Mouse (Mus musculus): ENCODE results near the gene Lyar. TPM values are rescaled to one million over a fixed set of nuclear protein-coding genes. Genes with fewer than 3 reads are reported as not detected.

Gene Lyar
- total and polyA plus RNA-seq, 3 experiments, result 5.4 to 20.5 (median 16.8) TPM

DNA sequence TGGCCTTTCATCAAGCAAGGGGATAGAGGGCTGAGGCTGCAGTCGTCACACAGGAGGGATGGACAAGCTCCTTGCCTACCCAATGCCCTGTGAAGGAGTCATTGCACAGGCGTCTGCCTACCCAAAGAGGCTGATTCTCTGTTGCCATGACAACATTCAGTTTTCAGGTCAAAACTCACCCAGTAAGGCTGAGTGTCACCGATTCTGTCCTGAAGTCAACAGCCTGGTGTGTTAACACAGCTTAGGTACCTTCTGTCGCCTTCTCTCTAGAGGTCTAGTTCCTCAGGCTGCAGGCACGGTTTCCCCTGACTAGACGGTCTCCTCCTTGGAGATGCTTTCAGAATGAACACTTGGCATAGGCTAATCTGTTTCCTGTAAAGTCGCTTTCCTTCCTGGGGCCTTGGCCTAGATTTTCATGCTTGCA is 15.0 kb upstream of the Lyar start:
- DNase-seq, result no peak
- Histone ChIP-seq H3K27me3 (ENCODE audit: control insufficient read depth, insufficient read depth, low read length) (no peaks in the 10 kb centered on the region), H3K79me2 (replicated peaks; ENCODE audit: control insufficient read depth, insufficient read depth, low read length) (no peaks in the 10 kb centered on the region), H3K27ac (no peak overlapping the region), H3K4me1 (ENCODE audit: control insufficient read depth, insufficient read depth, low read length) (peaks cover 1% of the 10 kb centered on the region), H3K4me3 (no peak overlapping the region), H3K9ac (ENCODE audit: low read depth, low read length) (no peak overlapping the region), H3K36me3 (ENCODE audit: control insufficient read depth, insufficient read depth, low read length) (no peaks in the 10 kb centered on the region)
- intact Hi-C loops (cut with DNase I), result no loop called here
- no peak for TF ChIP-seq CTCF (IDR thresholded peaks at IDR 0.05)
- TF ChIP-seq EP300 (IDR thresholded peaks at IDR 0.05; ENCODE audit: insufficient read depth, low read depth, low read length), result no peak
- no peak for TF ChIP-seq POLR2A (IDR thresholded peaks at IDR 0.05; ENCODE audit: insufficient read depth, low read depth, low read length)
- 52% methylated on average over 7 of the region's 7 CpGs for WGBS

DNA sequence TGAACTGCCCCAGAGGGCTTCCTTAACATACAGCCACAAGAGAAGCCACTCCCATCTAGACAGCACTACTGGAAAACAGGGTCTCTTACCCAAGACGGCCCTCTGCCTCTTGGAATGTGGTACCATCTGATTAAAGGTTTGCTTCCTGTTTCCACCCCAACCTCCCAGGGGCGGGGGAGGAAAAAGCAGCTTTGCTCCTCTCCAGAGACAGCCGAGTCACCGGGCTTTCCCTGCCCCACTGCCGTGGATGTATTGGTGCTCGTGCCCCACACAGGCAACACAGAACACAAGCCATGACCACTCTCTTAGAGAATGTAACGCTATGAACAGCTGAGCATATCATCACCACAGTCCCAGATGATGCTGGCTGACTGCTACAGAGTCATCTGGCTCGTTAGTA is 11.3 kb upstream of the Lyar start:
- no peak for DNase-seq
- Histone ChIP-seq H3K4me3 (no peak overlapping the region), H3K27me3 (ENCODE audit: control insufficient read depth, insufficient read depth, low read length) (no peaks in the 10 kb centered on the region), H3K9ac (ENCODE audit: low read depth, low read length) (no peak overlapping the region), H3K36me3 (ENCODE audit: control insufficient read depth, insufficient read depth, low read length) (no peaks in the 10 kb centered on the region), H3K27ac (no peak overlapping the region), H3K79me2 (replicated peaks; ENCODE audit: control insufficient read depth, insufficient read depth, low read length) (no peaks in the 10 kb centered on the region), H3K4me1 (ENCODE audit: control insufficient read depth, insufficient read depth, low read length) (peaks cover 1% of the 10 kb centered on the region)
- no peak for TF ChIP-seq POLR2A (IDR thresholded peaks at IDR 0.05; ENCODE audit: insufficient read depth, low read depth, low read length)
- no peak for TF ChIP-seq EP300 (IDR thresholded peaks at IDR 0.05; ENCODE audit: insufficient read depth, low read depth, low read length)
- TF ChIP-seq CTCF (IDR thresholded peaks at IDR 0.05), result no peak
- 39% methylated on average over 8 of the region's 8 CpGs for WGBS
- intact Hi-C loops (cut with DNase I), result no loop called here

DNA sequence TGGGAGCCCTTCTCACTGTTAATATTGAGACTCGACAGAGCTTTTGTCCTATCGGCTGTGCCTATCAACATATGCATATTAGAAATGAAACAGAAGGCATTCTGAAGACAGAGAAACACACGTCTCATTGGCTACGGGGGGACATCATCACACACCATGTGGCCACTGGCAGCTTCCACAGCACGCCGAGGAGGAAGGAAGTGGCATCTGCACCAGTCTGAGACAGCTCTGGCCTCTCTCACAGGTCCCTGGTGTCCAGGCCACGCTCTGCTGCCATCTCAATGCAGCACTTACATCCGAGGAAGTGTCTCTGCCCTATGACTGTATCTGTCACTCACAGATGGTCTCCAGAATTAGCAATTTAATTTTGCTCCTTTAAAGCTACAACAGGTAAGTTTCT is 8.6 kb upstream of the Lyar start:
- no peaks in the 10 kb centered on the region for H3K4me1 ChIP-seq (ENCODE audit: control insufficient read depth, insufficient read depth, low read length)
- H3K27ac ChIP-seq, result no peak overlapping the region
- H3K36me3 ChIP-seq (ENCODE audit: control insufficient read depth, insufficient read depth, low read length), result no peaks in the 10 kb centered on the region
- peak in 1 of 2 experiments; percentile 13 for DNase-seq
- H3K79me2 ChIP-seq (replicated peaks; ENCODE audit: control insufficient read depth, insufficient read depth, low read length), result no peaks in the 10 kb centered on the region
- TF ChIP-seq POLR2A (IDR thresholded peaks at IDR 0.05; ENCODE audit: insufficient read depth, low read depth, low read length) (no peak), EP300 (IDR thresholded peaks at IDR 0.05; ENCODE audit: insufficient read depth, low read depth, low read length) (no peak), CTCF (IDR thresholded peaks at IDR 0.05) (no peak)
- no peak overlapping the region for H3K4me3 ChIP-seq
- intact Hi-C loops (cut with DNase I), result no loop called here
- 83% methylated on average over 8 of the region's 8 CpGs for WGBS
- no peak overlapping the region for H3K9ac ChIP-seq (ENCODE audit: low read depth, low read length)
- no peaks in the 10 kb centered on the region for H3K27me3 ChIP-seq (ENCODE audit: control insufficient read depth, insufficient read depth, low read length)

DNA sequence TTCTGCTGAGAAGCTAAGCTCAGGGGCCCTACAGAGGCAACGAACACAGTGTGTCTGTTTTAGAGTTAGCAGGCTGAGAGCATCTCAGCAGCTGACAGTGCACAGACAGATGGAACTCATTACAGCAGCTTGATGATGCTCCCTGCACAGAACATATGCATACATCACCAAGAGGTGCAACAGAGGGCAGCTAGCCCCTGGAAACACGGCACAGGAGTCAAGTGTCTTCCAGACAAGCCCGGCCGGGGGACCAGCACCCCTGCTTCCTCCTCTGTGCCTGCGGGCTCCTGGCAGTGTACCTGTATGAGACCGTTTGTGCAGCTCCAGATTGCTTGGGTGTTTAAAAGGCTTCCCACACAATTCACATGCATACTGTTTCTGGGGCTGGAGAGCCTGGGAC is 7.3 kb upstream of the Lyar start:
- Histone ChIP-seq H3K4me1 (ENCODE audit: control insufficient read depth, insufficient read depth, low read length) (no peaks in the 10 kb centered on the region), H3K36me3 (ENCODE audit: control insufficient read depth, insufficient read depth, low read length) (no peaks in the 10 kb centered on the region)

DNA sequence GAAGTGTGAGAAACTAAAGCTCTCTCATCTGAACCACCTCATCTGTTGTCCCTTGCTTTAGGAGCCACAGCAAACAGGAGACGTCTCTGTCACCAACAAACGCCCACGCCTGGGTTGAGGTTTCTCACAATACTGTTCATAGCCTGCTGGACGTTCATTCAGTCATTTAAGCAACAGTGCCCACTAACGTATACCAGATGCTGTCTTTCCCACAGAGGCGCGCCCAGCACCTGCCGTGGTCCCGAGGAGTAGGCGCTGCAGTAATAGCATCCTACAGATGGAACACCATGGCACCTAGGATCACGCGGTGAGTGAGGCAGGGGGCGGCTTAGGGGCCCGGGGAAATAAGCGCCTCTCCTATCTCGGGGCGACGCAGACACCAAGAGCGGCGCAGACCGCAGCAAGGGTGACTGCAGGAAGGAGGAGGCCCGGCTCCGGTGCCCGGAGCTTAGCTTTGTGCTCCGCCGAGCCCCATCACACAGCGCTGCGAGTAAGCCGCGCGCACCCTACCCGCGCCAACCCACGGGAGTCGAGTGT is 431 bp upstream of the Lyar start:
- H3K27ac ChIP-seq, result peak overlapping the region; percentile 83
- intact Hi-C loops (cut with DNase I), result loop anchor here (1.0 kb wide), 1 partner anchor 40 kb away; the partner anchor contains the start of gene Tmem128
- H3K9ac ChIP-seq (ENCODE audit: low read depth, low read length), result peak overlapping the region; percentile 91
- H3K36me3 ChIP-seq (ENCODE audit: control insufficient read depth, insufficient read depth, low read length), result no peaks in the 10 kb centered on the region
- 0 out of 2 replicates have a peak, but pooled peaks cover 1% of the 10 kb centered on the region for H3K79me2 ChIP-seq (replicated peaks; ENCODE audit: control insufficient read depth, insufficient read depth, low read length)
- no peaks in the 10 kb centered on the region for H3K27me3 ChIP-seq (ENCODE audit: control insufficient read depth, insufficient read depth, low read length)
- DNase-seq, result no peak
- H3K4me1 ChIP-seq (ENCODE audit: control insufficient read depth, insufficient read depth, low read length), result peaks cover 4% of the 10 kb centered on the region
- TF ChIP-seq EP300 (IDR thresholded peaks at IDR 0.05; ENCODE audit: insufficient read depth, low read depth, low read length), result no peak
- 1% methylated on average over 35 of the region's 35 CpGs for WGBS
- H3K4me3 ChIP-seq, result peak overlapping the region; percentile 78

More for the DNA sequence above, 7.3 kb upstream of the Lyar start:
- H3K4me3 ChIP-seq, result no peak overlapping the region
- no peaks in the 10 kb centered on the region for H3K27me3 ChIP-seq (ENCODE audit: control insufficient read depth, insufficient read depth, low read length)
- H3K9ac ChIP-seq (ENCODE audit: low read depth, low read length), result no peak overlapping the region
- TF ChIP-seq POLR2A (IDR thresholded peaks at IDR 0.05; ENCODE audit: insufficient read depth, low read depth, low read length), result no peak
- no peak for TF ChIP-seq CTCF (IDR thresholded peaks at IDR 0.05)
- no peak for TF ChIP-seq EP300 (IDR thresholded peaks at IDR 0.05; ENCODE audit: insufficient read depth, low read depth, low read length)
- 88% methylated on average over 6 of the region's 6 CpGs for WGBS
- no peak overlapping the region for H3K27ac ChIP-seq
- intact Hi-C loops (cut with DNase I), result no loop called here
- H3K79me2 ChIP-seq (replicated peaks; ENCODE audit: control insufficient read depth, insufficient read depth, low read length), result no peaks in the 10 kb centered on the region
- DNase-seq, result no peak

DNA sequence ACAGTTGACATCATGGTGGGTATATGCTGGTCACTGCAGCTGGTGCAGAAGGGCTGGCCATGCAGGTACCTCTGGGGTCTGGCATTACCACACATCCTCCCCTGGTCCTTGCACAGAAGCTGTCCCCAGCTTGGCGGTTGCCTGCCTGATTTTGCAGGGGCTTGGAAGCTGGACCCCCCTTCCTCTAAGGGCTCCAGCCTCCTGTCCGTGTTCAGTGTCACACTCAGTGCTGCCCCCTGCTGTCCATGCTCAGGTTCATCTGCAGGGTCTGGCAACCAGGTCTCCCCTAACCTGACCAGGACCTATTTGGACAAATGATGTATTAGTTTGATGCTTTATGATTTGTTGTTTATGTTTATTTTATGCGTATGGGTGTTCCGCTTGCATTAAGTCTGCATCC is 15.2 kb downstream of the Lyar start:
- 74% methylated on average over 4 of the region's 4 CpGs for WGBS
- intact Hi-C loops (cut with DNase I), result no loop called here
- H3K9ac ChIP-seq (ENCODE audit: low read depth, low read length), result no peak overlapping the region
- H3K79me2 ChIP-seq (replicated peaks; ENCODE audit: control insufficient read depth, insufficient read depth, low read length), result no peaks in the 10 kb centered on the region
- H3K36me3 ChIP-seq (ENCODE audit: control insufficient read depth, insufficient read depth, low read length), result no peaks in the 10 kb centered on the region
- TF ChIP-seq CTCF (IDR thresholded peaks at IDR 0.05) (peak; percentile 74), EP300 (IDR thresholded peaks at IDR 0.05; ENCODE audit: insufficient read depth, low read depth, low read length) (no peak), POLR2A (IDR thresholded peaks at IDR 0.05; ENCODE audit: insufficient read depth, low read depth, low read length) (no peak)
- no peak overlapping the region for H3K4me3 ChIP-seq
- H3K4me1 ChIP-seq (ENCODE audit: control insufficient read depth, insufficient read depth, low read length), result no peaks in the 10 kb centered on the region
- no peak overlapping the region for H3K27ac ChIP-seq
- H3K27me3 ChIP-seq (ENCODE audit: control insufficient read depth, insufficient read depth, low read length), result no peaks in the 10 kb centered on the region
- DNase-seq, result peak in 1 of 2 experiments; percentile 46
